8 mouse cellular contexts compared by ENCODE assay signal in genomic region chr11:23894141-23895059, GRCm38 (mm10). TPM values are rescaled to one million over a fixed set of nuclear protein-coding genes. Genes with fewer than 3 reads are reported as not detected.
DNase-seq lines count a peak whose midpoint lies in the region; ATAC-seq and TF ChIP-seq lines count a peak whose summit lies in the region.

No protein-coding gene starts in this region.

- peaks cover 25% of the 10 kb centered on the region for H3K27me3 ChIP-seq in erythroblast, embryonic 14.5 days (ENCODE audit: control insufficient read depth)
- no peaks in the 10 kb centered on the region for H3K27me3 ChIP-seq in intestine, postnatal 0 days (replicated peaks; ENCODE audit: control insufficient read depth, insufficient read depth, low read length)
- H3K27me3 ChIP-seq in midbrain, embryonic 12.5 days = peaks cover 7% of the 10 kb centered on the region; the same call in 1 of the 2 replicates

- peak overlapping the region; percentile 79 for H3K27ac ChIP-seq in intestine, postnatal 0 days (ENCODE audit: low read depth, low read length)
- H3K27ac ChIP-seq in midbrain, embryonic 12.5 days (replicated peaks) = peak overlapping the region; percentile 88

- under 1% methylated on average over 48 of the region's 48 CpGs for WGBS in intestine, postnatal 0 days
- WGBS in midbrain, embryonic 12.5 days = 2% methylated on average over 46 of the region's 48 CpGs

- no peak for TF ChIP-seq CTCF in intestine, postnatal 0 days (IDR thresholded peaks at IDR 0.05; ENCODE audit: low read depth)

- peak overlapping the region; percentile 85 for H3K9ac ChIP-seq in intestine, postnatal 0 days (ENCODE audit: low read depth, low read length)
- peak overlapping the region; percentile 97 for H3K9ac ChIP-seq in midbrain, embryonic 12.5 days (replicated peaks)

- peak overlapping the region; percentile 78 for H3K4me3 ChIP-seq in erythroblast, embryonic 14.5 days (replicated peaks)
- peak overlapping the region; percentile 99 for H3K4me3 ChIP-seq in intestine, postnatal 0 days (ENCODE audit: low read depth, low read length)
- peak overlapping the region; percentile 97 for H3K4me3 ChIP-seq in midbrain, embryonic 12.5 days

- H3K4me1 ChIP-seq in erythroblast, embryonic 14.5 days (ENCODE audit: control insufficient read depth) = peaks cover 19% of the 10 kb centered on the region
- H3K4me1 ChIP-seq in intestine, postnatal 0 days (replicated peaks; ENCODE audit: control insufficient read depth, insufficient read depth, low read length) = no peaks in the 10 kb centered on the region; the same call in 1 of the 2 replicates
- H3K4me1 ChIP-seq in midbrain, embryonic 12.5 days = peaks cover 5% of the 10 kb centered on the region; the same call in 1 of the 2 replicates

- peaks cover 8% of the 10 kb centered on the region for H3K36me3 ChIP-seq in erythroblast, embryonic 14.5 days (ENCODE audit: control insufficient read depth)
- peaks cover 9% of the 10 kb centered on the region; the same call in 1 of the 2 replicates for H3K36me3 ChIP-seq in intestine, postnatal 0 days (ENCODE audit: control insufficient read depth, insufficient read depth)
- peaks cover 12% of the 10 kb centered on the region for H3K36me3 ChIP-seq in midbrain, embryonic 12.5 days

- peak; percentile 3 for DNase-seq in gastrocnemius, adult 8-10 months (ENCODE audit: low spot score in 2 of 2)
- DNase-seq in gastrocnemius, postnatal 25 days = no peak
- peak; percentile 6 for DNase-seq in thymus, postnatal 0 days (ENCODE audit: low spot score)
- DNase-seq in thymus, postnatal 25 days = no peak
- peak; percentile 77 for DNase-seq in testis, postnatal 14 days (ENCODE audit: low spot score)

- peak overlapping the region; percentile 75 for H3K4me2 ChIP-seq in intestine, postnatal 0 days (replicated peaks; ENCODE audit: low read depth)
- peak overlapping the region; percentile 68 for H3K4me2 ChIP-seq in midbrain, embryonic 12.5 days (replicated peaks)

- peak; percentile 74 for ATAC-seq in intestine, postnatal 0 days
- ATAC-seq in midbrain, embryonic 12.5 days (ENCODE audit: low FRiP score, low read depth) = peak; percentile 89

- H3K9me3 ChIP-seq in erythroblast, embryonic 14.5 days (ENCODE audit: control insufficient read depth, low read length) = no peaks in the 10 kb centered on the region
- H3K9me3 ChIP-seq in intestine, postnatal 0 days (ENCODE audit: control insufficient read depth) = no peaks in the 10 kb centered on the region
- H3K9me3 ChIP-seq in midbrain, embryonic 12.5 days = no peaks in the 10 kb centered on the region

RNA-seq across cellular contexts. Expression of gene Papolg, which starts 0.7 kb away (rescaled TPM):
- 1 to 10 TPM; 4.2 to 4.8 (median 4.3) TPM for total RNA-seq in gastrocnemius, adult 8-10 months (2022)
- 1 to 10 TPM; 3.5 to 4.6 TPM for total RNA-seq in gastrocnemius, postnatal 25 days (2021)
- polyA plus RNA-seq in thymus, postnatal 0 days (2015; fragmentation: Nextera tagmentation; extraction: Ambion mirVana) = 17.1 and 19.0 TPM in 2 replicates
- 0.04 and 0.06 TPM in 2 replicates for polyA plus RNA-seq in erythroblast, embryonic 14.5 days (2012)
- polyA plus RNA-seq in intestine, postnatal 0 days (2015; fragmentation: Nextera tagmentation; extraction: Ambion mirVana) = 4.0 and 4.5 TPM in 2 replicates
- 28.3 and 28.5 TPM in 2 replicates for polyA plus RNA-seq in midbrain, embryonic 12.5 days (2016; fragmentation: Nextera tagmentation; extraction: Ambion mirVana)

Comparison
In these comparisons a context has a peak if more than half of its experiments do, and no peak if none do; other contexts are left out.
1. DNase-seq: peak in gastrocnemius, adult 8-10 months (2 of 2), thymus, postnatal 0 days (single experiment) and testis, postnatal 14 days (single experiment); none in gastrocnemius, postnatal 25 days (single experiment) and thymus, postnatal 25 days (single experiment).
2. Peak in every context shown above with its lines, with median percentiles within 50 percentile points of each other: H3K4me3 ChIP-seq.